Mouse (Mus musculus): ENCODE measurements around the gene 2310011J03Rik. TPM values are rescaled to one million over a fixed set of nuclear protein-coding genes. Genes with fewer than 3 reads are reported as not detected.

Gene 2310011J03Rik
- 44.0 TPM for polyA plus RNA-seq (2012; fragmentation: generic; extraction: Trizol)

DNA sequence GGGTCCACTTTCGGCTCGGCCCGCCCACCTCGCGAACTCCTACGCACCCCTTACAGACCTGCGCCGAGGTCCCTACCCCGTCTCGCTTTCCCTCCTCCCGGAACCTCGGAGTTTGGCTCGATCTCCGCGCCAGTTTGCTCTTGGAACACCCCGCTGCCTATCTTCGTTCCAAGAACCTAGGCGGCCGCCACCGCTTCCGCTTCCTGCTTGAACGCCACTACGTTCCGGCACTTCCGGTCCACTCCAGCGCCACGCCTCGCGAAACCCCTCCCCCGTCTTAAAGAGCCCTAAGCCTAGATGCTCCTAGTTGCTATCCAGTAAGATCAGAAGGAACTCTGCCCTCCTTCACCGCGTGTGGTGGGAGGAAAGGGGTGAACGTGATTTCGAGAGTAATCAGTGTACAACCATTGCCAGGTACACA, at the start of gene 2310011J03Rik:
TSS of gene 2310011J03Rik (minus strand) at position 198 of the 421 bp plus-strand sequence.
- Histone ChIP-seq H3K36me3 (ENCODE audit: control insufficient read depth, insufficient read depth) (no peaks in the 10 kb centered on the region), H3K79me2 (ENCODE audit: control insufficient read depth, insufficient read depth) (peaks cover 10% of the 10 kb centered on the region), H3K4me3 (peak within 1 kb of the TSS; percentile 79), H3K27me3 (ENCODE audit: control insufficient read depth, insufficient read depth, insufficient read length) (no peaks in the 10 kb centered on the region), H3ac (ENCODE audit: control insufficient read depth, insufficient read length) (peak within 1 kb of the TSS; percentile 26), H3K4me2 (ENCODE audit: low read depth) (peak within 1 kb of the TSS; percentile 96)
- TF ChIP-seq POLR2A (IDR thresholded peaks at IDR 0.05; ENCODE audit: insufficient read length, low read depth) (peak; percentile 63), POLR2AphosphoS2 (IDR thresholded peaks at IDR 0.05; ENCODE audit: insufficient read length, low read depth) (peak; percentile 42), TCF12 (IDR thresholded peaks at IDR 0.05; ENCODE audit: insufficient read depth, poor library complexity, severe bottlenecking) (no peak)

DNA sequence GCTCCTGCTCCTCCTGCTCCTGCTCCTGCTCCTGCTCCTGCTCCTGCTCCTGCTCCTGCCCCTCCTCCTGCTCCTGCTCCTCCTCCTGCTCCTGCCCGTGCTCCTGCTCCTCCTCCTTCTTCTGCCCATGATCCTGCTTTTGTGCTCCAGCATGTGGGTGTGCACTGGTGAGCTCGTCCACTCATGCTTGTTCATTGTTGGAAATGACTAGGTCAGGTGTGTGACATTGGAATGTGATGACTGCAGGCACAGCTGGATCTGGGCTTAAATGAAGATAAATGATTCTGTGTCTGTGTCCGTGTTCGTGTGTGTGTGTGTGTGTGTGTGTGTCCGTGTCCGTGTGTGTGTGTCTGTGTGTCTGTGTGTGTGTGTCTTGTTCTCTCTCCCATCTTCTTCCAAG, 48.1 kb upstream of the 2310011J03Rik start:
- Histone ChIP-seq H3K27me3 (ENCODE audit: control insufficient read depth, insufficient read depth, insufficient read length) (no peaks in the 10 kb centered on the region), H3K79me2 (ENCODE audit: control insufficient read depth, insufficient read depth) (no peaks in the 10 kb centered on the region), H3K4me2 (ENCODE audit: low read depth) (no peak overlapping the region), H3K4me3 (peak overlapping the region; percentile 21), H3K36me3 (ENCODE audit: control insufficient read depth, insufficient read depth) (no peaks in the 10 kb centered on the region), H3ac (ENCODE audit: control insufficient read depth, insufficient read length) (no peak overlapping the region)
- TF ChIP-seq REST (IDR thresholded peaks at IDR 0.05; ENCODE audit: insufficient read depth, insufficient read length): no peak
- TF ChIP-seq SRF (IDR thresholded peaks at IDR 0.05; ENCODE audit: control insufficient read depth, insufficient read length, low read depth): no peak

DNA sequence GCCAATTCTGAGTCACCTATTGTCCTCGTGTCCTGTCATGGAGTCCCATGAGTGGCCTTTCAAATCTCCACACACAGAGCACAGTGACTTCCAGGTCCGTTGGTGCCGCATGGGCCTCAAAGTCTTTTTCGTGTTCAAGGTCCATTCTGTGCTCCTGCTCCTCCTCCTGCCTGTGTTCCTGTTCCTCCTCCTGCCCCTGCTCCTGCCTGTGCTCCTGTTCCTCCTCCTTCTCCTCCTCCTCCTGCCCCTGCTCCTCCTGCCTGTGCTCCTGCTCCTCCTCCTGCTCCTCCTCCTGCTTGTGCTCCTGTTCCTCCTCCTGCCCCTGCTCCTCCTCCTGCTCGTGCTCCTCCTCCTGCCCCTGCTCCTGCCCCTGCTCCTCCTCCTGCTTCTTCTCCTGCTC, 47.6 kb upstream of the 2310011J03Rik start:
- Histone ChIP-seq H3K4me2 (ENCODE audit: low read depth) (peak overlapping the region; percentile 87), H3ac (ENCODE audit: control insufficient read depth, insufficient read length) (no peak overlapping the region), H3K4me3 (peak overlapping the region; percentile 21), H3K79me2 (ENCODE audit: control insufficient read depth, insufficient read depth) (no peaks in the 10 kb centered on the region), H3K27me3 (ENCODE audit: control insufficient read depth, insufficient read depth, insufficient read length) (no peaks in the 10 kb centered on the region), H3K36me3 (ENCODE audit: control insufficient read depth, insufficient read depth) (no peaks in the 10 kb centered on the region)
- TF ChIP-seq MAX (IDR thresholded peaks at IDR 0.05; ENCODE audit: low read depth) (no peak), POLR2AphosphoS2 (IDR thresholded peaks at IDR 0.05; ENCODE audit: insufficient read length, low read depth) (peak; percentile 73), POLR2A (IDR thresholded peaks at IDR 0.05; ENCODE audit: insufficient read length, low read depth) (peak; percentile 90)

DNA sequence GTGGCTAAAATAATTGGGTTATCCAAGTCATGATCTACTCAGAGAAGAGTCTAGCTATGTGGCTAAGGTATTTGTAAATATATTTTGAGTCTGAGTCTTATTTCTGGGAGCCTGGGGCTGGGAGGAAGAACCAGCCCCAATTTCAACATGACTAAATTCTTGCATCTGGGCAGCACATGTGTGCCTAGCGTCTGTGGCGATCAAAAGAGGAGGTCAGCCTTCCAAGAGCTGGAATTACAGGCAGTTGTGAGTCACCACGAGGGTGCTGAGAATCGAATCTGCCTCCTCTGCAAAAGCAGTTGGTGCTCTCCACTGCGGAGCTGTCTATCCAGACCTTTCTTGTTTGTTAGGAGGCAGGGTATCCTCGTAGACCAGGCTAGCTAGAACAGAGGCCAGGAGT, 45.4 kb upstream of the 2310011J03Rik start:
- Histone ChIP-seq H3K27me3 (ENCODE audit: control insufficient read depth, insufficient read depth, insufficient read length) (peaks cover 13% of the 10 kb centered on the region), H3ac (ENCODE audit: control insufficient read depth, insufficient read length) (no peak overlapping the region), H3K4me3 (no peak overlapping the region), H3K4me2 (ENCODE audit: low read depth) (peak overlapping the region; percentile 13), H3K36me3 (ENCODE audit: control insufficient read depth, insufficient read depth) (no peaks in the 10 kb centered on the region), H3K79me2 (ENCODE audit: control insufficient read depth, insufficient read depth) (no peaks in the 10 kb centered on the region)
- TF ChIP-seq USF1 (IDR thresholded peaks at IDR 0.05; ENCODE audit: low read depth) (no peak), MYOD1 (IDR thresholded peaks at IDR 0.05; ENCODE audit: control insufficient read depth in 1 of 3, insufficient read length in 2 of 3, low read depth in 2 of 3) (no peak)

DNA sequence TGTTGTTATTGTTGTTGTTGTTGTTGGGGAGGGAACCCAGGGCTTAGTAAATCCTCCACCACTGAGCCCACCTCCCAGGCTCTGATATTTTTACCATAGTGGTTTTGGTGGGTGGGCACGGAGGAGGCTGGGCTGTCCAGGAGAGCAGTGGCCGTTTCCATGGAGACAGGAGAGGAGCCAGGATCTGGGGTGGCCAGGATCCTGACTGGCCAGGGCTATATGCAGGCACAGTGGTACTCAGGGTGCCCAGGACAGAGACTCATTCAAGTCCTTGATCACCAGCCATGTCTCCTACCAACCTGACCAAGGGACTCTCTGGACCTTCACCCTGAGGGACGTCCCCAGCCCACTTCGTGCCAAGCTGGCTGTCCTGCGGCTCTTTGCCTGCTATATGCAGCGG, 43.4 kb upstream of the 2310011J03Rik start:
- TF ChIP-seq E2F4 (IDR thresholded peaks at IDR 0.05; ENCODE audit: insufficient read depth): no peak
- TF ChIP-seq TCF3 (IDR thresholded peaks at IDR 0.05; ENCODE audit: insufficient read length, low read depth): no peak
- TF ChIP-seq POLR2AphosphoS2 (IDR thresholded peaks at IDR 0.05; ENCODE audit: insufficient read length, low read depth): no peak
- TF ChIP-seq SRF (IDR thresholded peaks at IDR 0.05; ENCODE audit: control insufficient read depth, insufficient read length, low read depth): no peak
- no peaks in the 10 kb centered on the region for H3K36me3 ChIP-seq (ENCODE audit: control insufficient read depth, insufficient read depth)
- no peak overlapping the region for H3K4me3 ChIP-seq
- H3K4me2 ChIP-seq (ENCODE audit: low read depth): no peak overlapping the region
- H3ac ChIP-seq (ENCODE audit: control insufficient read depth, insufficient read length): no peak overlapping the region
- H3K79me2 ChIP-seq (ENCODE audit: control insufficient read depth, insufficient read depth): no peaks in the 10 kb centered on the region
- H3K27me3 ChIP-seq (ENCODE audit: control insufficient read depth, insufficient read depth, insufficient read length): peaks cover 33% of the 10 kb centered on the region

DNA sequence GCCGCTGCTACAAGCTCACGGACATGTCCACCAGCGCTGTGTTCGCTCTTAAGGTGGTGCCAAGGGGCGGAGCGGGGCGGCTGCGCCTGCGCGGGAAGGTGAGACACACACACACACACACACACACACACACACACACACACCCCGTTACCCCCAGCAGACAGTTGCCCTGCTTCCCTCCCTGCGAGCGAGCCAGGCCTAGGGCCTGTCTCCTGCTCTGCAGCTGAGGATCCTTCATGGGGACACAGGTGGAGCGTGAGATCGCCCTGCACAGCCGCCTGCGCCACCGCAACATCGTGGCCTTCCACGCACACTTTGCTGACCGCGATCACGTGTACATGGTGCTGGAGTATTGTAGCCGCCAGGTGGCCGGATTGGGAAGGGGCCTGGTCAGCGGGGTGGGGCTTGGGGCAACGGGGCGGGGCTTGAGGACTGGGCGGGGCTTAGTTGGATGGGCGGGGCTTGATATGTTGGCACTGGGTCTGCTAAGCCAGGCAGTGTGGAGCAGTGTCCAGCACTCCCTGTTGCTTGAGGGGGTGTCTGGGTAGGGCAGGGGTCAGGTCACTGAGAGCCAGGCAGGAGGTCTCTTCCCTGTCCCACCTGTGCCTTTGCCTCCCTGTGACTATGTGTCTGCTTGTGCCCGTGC, 37.8 kb upstream of the 2310011J03Rik start:
- H3K36me3 ChIP-seq (ENCODE audit: control insufficient read depth, insufficient read depth): no peaks in the 10 kb centered on the region
- H3ac ChIP-seq (ENCODE audit: control insufficient read depth, insufficient read length): no peak overlapping the region
- H3K4me2 ChIP-seq (ENCODE audit: low read depth): no peak overlapping the region
- TF ChIP-seq POLR2A (IDR thresholded peaks at IDR 0.05; ENCODE audit: insufficient read length, low read depth) (no peak), SRF (IDR thresholded peaks at IDR 0.05; ENCODE audit: control insufficient read depth, insufficient read length, low read depth) (no peak), POLR2AphosphoS2 (IDR thresholded peaks at IDR 0.05; ENCODE audit: insufficient read length, low read depth) (no peak), MYOG (IDR thresholded peaks at IDR 0.05; ENCODE audit: control insufficient read depth in 1 of 3, insufficient read depth in 1 of 3, insufficient read length in 2 of 3, low read depth in 2 of 3) (no peak), MYOD1 (IDR thresholded peaks at IDR 0.05; ENCODE audit: control insufficient read depth in 1 of 3, insufficient read length in 2 of 3, low read depth in 2 of 3) (no peak), TCF3 (IDR thresholded peaks at IDR 0.05; ENCODE audit: insufficient read length, low read depth) (no peak), TCF12 (IDR thresholded peaks at IDR 0.05; ENCODE audit: insufficient read depth, poor library complexity, severe bottlenecking) (no peak), MAX (IDR thresholded peaks at IDR 0.05; ENCODE audit: low read depth) (no peak), USF1 (IDR thresholded peaks at IDR 0.05; ENCODE audit: low read depth) (no peak), REST (IDR thresholded peaks at IDR 0.05; ENCODE audit: insufficient read depth, insufficient read length) (no peak), CEBPB (IDR thresholded peaks at IDR 0.05; ENCODE audit: insufficient read depth, poor library complexity, severe bottlenecking) (no peak), E2F4 (IDR thresholded peaks at IDR 0.05; ENCODE audit: insufficient read depth) (no peak)
- no peaks in the 10 kb centered on the region for H3K79me2 ChIP-seq (ENCODE audit: control insufficient read depth, insufficient read depth)
- H3K27me3 ChIP-seq (ENCODE audit: control insufficient read depth, insufficient read depth, insufficient read length): peaks cover 68% of the 10 kb centered on the region
- H3K4me3 ChIP-seq: no peak overlapping the region
